Mouse (Mus musculus) midbrain, embryonic 12.5 days (tissue): ENCODE measurements around the gene Gpam. TPM values are rescaled to one million over a fixed set of nuclear protein-coding genes. Genes with fewer than 3 reads are reported as not detected.
A peak's percentile ranks its signal among the peaks of the same experiment; 100 is the strongest.

Source experiments
- ATAC-seq: fragments of 200-750 bp; cut with Nextera tagmentation; 2 replicates; pipeline ENCODE4 v1.8.0; 2017; ENCODE audit warnings: low read depth, moderate TSS enrichment, moderate library complexity; ENCODE audit not compliant: low FRiP score
- H3K27ac ChIP-seq: fragments of 300-500 bp; sonication (generic); replicated peaks from 2 replicates; pipeline ENCODE4 v1.5.1; 2016; ENCODE audit warnings: mild to moderate bottlenecking
- H3K27me3 ChIP-seq: fragments of 300-500 bp; sonication (generic); 2 replicates; pipeline ENCODE4 v1.6.1; 2016; ENCODE audit warnings: mild to moderate bottlenecking
- H3K36me3 ChIP-seq: fragments of 300-500 bp; sonication (generic); 2 replicates; pipeline ENCODE4 v1.6.1; 2016
- H3K4me1 ChIP-seq: fragments of 300-500 bp; sonication (generic); 2 replicates; pipeline ENCODE4 v1.6.1; 2016
- H3K4me2 ChIP-seq: fragments of 300-500 bp; sonication (generic); replicated peaks from 2 replicates; pipeline ENCODE4 v1.6.1; 2016; ENCODE audit warnings: mild to moderate bottlenecking, moderate library complexity
- H3K4me3 ChIP-seq: fragments of 300-500 bp; sonication (generic); 2 replicates; pipeline ENCODE4 v1.5.1; 2016; ENCODE audit warnings: mild to moderate bottlenecking
- H3K9ac ChIP-seq: fragments of 300-500 bp; sonication (generic); replicated peaks from 2 replicates; pipeline ENCODE4 v1.6.1; 2016; ENCODE audit warnings: mild to moderate bottlenecking, moderate library complexity
- H3K9me3 ChIP-seq: fragments of 300-500 bp; sonication (generic); 2 replicates; pipeline ENCODE4 v1.6.1; 2016; ENCODE audit warnings: mild to moderate bottlenecking
- WGBS: fragments of 180-500 bp; shearing (Covaris S2); methylation state at CpG from one replicate; pipeline ENCODE4 v1.1.7; 2016; 5-methylcytosine and 5-hydroxymethylcytosine counted together
- polyA plus RNA-seq: library from polyadenylated mRNA; unstranded; fragments of >200 nt; fragmentation: Nextera tagmentation; extraction: Ambion mirVana; gene quantifications from 2 replicates; pipeline ENCODE4 v1.2.1, GENCODE M21; 2016

Gene Gpam
- polyA plus RNA-seq, 1 experiment from 2014 or later, result 26.2 TPM

GRCm38 (mm10) chr19:55119541-55119940 lies 7.5 kb downstream of the Gpam start:
- peaks cover 32% of the 10 kb centered on the region for H3K4me1 ChIP-seq
- H3K9ac ChIP-seq, result no peak overlapping the region
- H3K4me2 ChIP-seq, result no peak overlapping the region
- ATAC-seq, result no peak
- no peaks in the 10 kb centered on the region for H3K9me3 ChIP-seq
- no peak overlapping the region for H3K27ac ChIP-seq
- WGBS, result 80% methylated on average over 2 of the region's 2 CpGs
- no peak overlapping the region for H3K4me3 ChIP-seq
- H3K36me3 ChIP-seq, result no peaks in the 10 kb centered on the region
- no peaks in the 10 kb centered on the region for H3K27me3 ChIP-seq

DNA sequence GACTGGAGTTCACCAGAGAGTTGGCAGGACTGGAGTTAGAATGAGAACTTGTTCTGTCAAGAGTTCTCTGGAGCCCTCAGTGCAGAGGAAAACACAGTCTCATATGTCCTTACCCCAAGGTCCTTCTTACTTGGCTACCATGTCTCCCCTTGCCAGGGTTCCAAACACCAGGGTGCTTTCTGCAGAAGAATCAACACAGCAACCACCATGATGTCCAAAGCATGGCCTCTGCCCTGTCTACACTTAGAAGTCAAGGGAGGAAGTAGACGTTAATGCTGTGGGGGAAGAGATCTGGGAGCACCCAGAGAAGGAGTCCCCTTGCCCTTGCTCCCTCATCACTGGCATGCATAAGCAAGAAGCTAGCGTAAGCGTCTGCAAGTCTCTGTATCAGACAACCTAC lies 9.0 kb downstream of the Gpam start:
- Histone ChIP-seq H3K4me2 (no peak overlapping the region), H3K4me3 (no peak overlapping the region), H3K9me3 (no peaks in the 10 kb centered on the region), H3K27me3 (no peaks in the 10 kb centered on the region), H3K27ac (no peak overlapping the region), H3K36me3 (no peaks in the 10 kb centered on the region), H3K4me1 (peaks cover 23% of the 10 kb centered on the region), H3K9ac (no peak overlapping the region)
- no peak for ATAC-seq
- WGBS, result 86% methylated on average over 3 of the region's 3 CpGs

GRCm38 (mm10) chr19:55117059-55117815 lies 9.8 kb downstream of the Gpam start:
- 46% methylated on average over 6 of the region's 6 CpGs for WGBS
- no peak for ATAC-seq

DNA sequence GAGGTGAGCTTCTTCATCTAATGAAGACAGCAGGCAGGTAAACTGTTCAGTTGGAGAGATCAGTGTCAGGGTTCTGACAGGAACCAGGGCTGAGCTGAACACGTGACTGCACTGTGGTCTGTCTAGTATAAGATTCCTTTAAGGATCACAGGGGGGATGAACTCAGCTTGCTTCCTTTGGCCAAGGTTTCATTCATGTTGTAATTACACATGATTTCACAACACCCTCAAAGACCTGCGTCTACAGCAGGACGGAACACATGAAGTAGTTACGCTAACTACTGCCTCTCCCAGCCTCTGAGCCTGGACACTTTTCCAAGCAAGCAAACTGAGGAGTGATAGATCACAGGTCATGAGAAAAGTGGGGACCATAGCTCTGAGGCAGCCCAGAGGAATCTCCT lies 11.5 kb downstream of the Gpam start:
- Histone ChIP-seq H3K27me3 (no peaks in the 10 kb centered on the region), H3K4me3 (no peak overlapping the region), H3K4me1 (peaks cover 7% of the 10 kb centered on the region; the same call in 1 of the 2 replicates), H3K9ac (no peak overlapping the region), H3K4me2 (no peak overlapping the region), H3K36me3 (no peaks in the 10 kb centered on the region), H3K27ac (no peak overlapping the region), H3K9me3 (no peaks in the 10 kb centered on the region)
- 94% methylated on average over 4 of the region's 4 CpGs for WGBS
- ATAC-seq, result no peak

More at GRCm38 (mm10) chr19:55117059-55117815, 9.8 kb downstream of the Gpam start:
- H3K27me3 ChIP-seq, result no peaks in the 10 kb centered on the region
- peaks cover 15% of the 10 kb centered on the region for H3K4me1 ChIP-seq
- no peaks in the 10 kb centered on the region for H3K9me3 ChIP-seq
- no peak overlapping the region for H3K4me3 ChIP-seq
- H3K27ac ChIP-seq, result no peak overlapping the region
- no peaks in the 10 kb centered on the region for H3K36me3 ChIP-seq
- no peak overlapping the region for H3K4me2 ChIP-seq
- no peak overlapping the region for H3K9ac ChIP-seq

DNA sequence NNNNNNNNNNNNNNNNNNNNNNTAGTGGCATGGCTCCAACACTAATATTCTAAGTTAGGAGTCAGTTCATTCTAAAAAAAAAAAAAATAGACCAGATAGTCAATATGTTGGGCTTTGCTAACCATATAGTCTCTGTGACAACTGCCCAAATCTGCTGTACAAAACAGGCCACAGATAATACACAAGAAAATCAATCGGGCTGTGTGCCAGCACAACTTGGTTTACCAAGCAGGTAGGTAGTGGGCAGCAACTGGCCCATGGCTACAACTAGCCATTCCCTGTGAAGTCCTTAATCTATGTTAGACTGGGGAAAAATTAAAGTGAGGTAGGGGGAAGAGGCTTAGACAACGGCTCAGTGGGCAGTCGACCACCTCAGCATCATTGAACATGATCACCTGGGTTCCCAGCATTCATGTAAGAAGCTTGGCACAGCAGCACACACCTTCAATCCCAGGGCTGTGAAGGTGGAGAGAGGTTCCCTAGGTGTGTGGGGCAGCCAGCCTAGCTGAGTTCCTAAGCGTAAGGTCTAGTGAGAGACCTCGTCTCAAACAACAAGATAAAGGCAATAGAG lies 12.1 kb downstream of the Gpam start:
- Histone ChIP-seq H3K4me1 (peaks cover 5% of the 10 kb centered on the region; the same call in 1 of the 2 replicates), H3K4me3 (no peak overlapping the region), H3K9ac (no peak overlapping the region), H3K9me3 (no peaks in the 10 kb centered on the region), H3K27me3 (no peaks in the 10 kb centered on the region), H3K4me2 (no peak overlapping the region), H3K27ac (no peak overlapping the region), H3K36me3 (no peaks in the 10 kb centered on the region)
- WGBS, result 89% methylated on average over 5 of the region's 5 CpGs
- no peak for ATAC-seq

DNA sequence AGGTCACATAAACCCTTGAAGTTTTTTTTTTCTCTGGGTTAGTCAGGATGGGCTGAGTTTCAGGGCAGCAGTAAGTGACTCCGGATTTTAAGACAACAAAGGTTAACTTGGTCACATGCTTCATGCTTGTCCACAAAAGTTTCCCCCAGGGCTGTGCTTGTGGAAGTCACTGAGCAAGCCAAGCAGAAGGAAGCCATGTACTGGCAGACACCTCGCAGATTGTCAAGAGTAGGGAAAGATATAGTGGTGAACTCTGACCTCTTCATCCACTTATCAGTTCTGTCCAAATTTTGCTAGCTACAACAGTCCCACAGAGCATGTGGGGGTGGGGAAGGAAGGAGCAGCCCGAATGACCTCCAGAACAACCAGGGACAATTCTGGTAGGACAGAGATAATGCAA lies 19.1 kb downstream of the Gpam start:
- WGBS, result 78% methylated on average over 3 of the region's 3 CpGs
- H3K4me3 ChIP-seq, result no peak overlapping the region
- no peak for ATAC-seq
- no peaks in the 10 kb centered on the region for H3K9me3 ChIP-seq
- peaks cover 11% of the 10 kb centered on the region; the same call in 1 of the 2 replicates for H3K4me1 ChIP-seq
- no peaks in the 10 kb centered on the region for H3K36me3 ChIP-seq
- H3K4me2 ChIP-seq, result no peak overlapping the region
- no peaks in the 10 kb centered on the region for H3K27me3 ChIP-seq
- no peak overlapping the region for H3K9ac ChIP-seq
- no peak overlapping the region for H3K27ac ChIP-seq

DNA sequence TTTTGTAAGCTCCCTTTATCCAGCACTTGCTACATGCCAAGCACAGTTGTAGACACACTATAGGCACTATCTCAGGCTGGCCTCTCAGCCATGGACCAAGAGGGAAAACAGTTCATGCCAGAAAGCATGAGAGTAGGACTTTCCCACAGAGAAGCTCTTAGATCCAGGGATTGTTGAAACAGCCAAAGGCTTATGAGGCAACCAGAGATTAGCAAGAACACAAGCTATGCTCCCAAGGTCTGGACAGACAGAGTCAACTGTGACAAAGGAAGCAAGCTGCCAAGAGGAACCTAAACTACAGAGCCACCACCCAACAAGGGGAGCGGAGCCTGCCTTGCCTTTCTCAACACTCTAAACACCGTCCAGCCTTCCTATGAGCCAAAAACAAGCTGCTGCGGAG lies 21.1 kb downstream of the Gpam start:
- Histone ChIP-seq H3K27me3 (no peaks in the 10 kb centered on the region), H3K4me3 (no peak overlapping the region), H3K4me1 (peaks cover 11% of the 10 kb centered on the region; the same call in 1 of the 2 replicates), H3K9ac (no peak overlapping the region), H3K27ac (no peak overlapping the region), H3K9me3 (no peaks in the 10 kb centered on the region), H3K36me3 (no peaks in the 10 kb centered on the region), H3K4me2 (no peak overlapping the region)
- ATAC-seq, result no peak
- 92% methylated on average over 3 of the region's 3 CpGs for WGBS

DNA sequence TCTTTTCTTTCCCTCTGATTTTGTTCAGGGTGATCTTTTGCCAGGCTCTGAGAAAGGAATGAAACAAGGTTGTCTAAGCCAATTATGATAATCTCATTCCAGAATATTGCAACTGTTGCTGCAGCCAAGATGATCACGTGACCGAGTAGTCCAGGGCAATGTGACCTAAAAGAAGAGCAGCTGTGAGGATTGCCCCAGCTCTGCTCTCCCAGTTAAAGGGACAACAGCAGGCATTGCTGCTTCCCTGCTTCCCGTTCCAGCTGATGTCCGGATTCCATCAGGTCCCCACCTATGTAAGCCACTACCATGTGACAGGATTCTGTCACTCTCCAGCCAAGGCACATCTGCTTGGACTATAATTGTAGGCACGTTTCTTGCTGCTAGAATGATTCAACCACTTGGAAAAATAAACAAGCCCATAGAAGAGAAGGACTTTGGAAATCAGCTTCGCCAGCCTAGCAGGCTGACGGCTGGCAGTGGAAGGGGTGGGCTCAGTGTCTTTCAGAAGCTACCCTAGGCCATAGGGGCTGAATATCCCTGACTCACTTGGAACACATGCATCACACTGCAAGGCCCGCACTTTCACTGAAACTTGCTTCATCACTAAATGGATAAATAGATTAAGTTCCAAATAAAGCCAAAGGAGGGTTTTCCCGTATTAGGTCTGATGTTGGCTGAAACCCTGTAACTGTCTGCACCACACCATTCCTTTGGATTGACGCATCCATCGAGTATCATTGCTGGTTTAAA lies 23.8 kb downstream of the Gpam start:
- Histone ChIP-seq H3K9ac (no peak overlapping the region), H3K4me2 (peak overlapping the region; percentile 32), H3K4me1 (peaks cover 19% of the 10 kb centered on the region), H3K36me3 (no peaks in the 10 kb centered on the region), H3K9me3 (no peaks in the 10 kb centered on the region), H3K27ac (peak overlapping the region; percentile 58), H3K4me3 (no peak overlapping the region), H3K27me3 (no peaks in the 10 kb centered on the region)
- peak; percentile 24 for ATAC-seq
- WGBS, result 49% methylated on average over 11 of the region's 11 CpGs

- H3K36me3 ChIP-seq, result no peaks in the 10 kb centered on the region
- no peak overlapping the region for H3K4me3 ChIP-seq
- H3K9ac ChIP-seq, result no peak overlapping the region
- WGBS, result 85% methylated on average over 4 of the region's 4 CpGs
- no peaks in the 10 kb centered on the region for H3K9me3 ChIP-seq
- 0 out of 2 replicates have a peak overlapping the region, but pooled peaks have one; percentile 13 for H3K4me2 ChIP-seq
- H3K27ac ChIP-seq, result no peak overlapping the region
- H3K27me3 ChIP-seq, result no peaks in the 10 kb centered on the region
- peaks cover 22% of the 10 kb centered on the region for H3K4me1 ChIP-seq
- ATAC-seq, result no peak
Observed at GRCm38 (mm10) chr19:55101659-55102058, 25.4 kb downstream of the Gpam start.

GRCm38 (mm10) chr19:55100227-55101140 lies 26.6 kb downstream of the Gpam start:
- Histone ChIP-seq H3K4me1 (peaks cover 22% of the 10 kb centered on the region), H3K27ac (no peak overlapping the region), H3K4me2 (peak overlapping the region; percentile 98), H3K4me3 (peak overlapping the region; percentile 97), H3K36me3 (0 out of 2 replicates have a peak, but pooled peaks cover 2% of the 10 kb centered on the region), H3K27me3 (no peaks in the 10 kb centered on the region), H3K9ac (peak overlapping the region; percentile 92), H3K9me3 (no peaks in the 10 kb centered on the region)
- WGBS, result 77% methylated on average over 2 of the region's 2 CpGs
- ATAC-seq, result no peak
